Mouse (Mus musculus) right cerebral cortex, postnatal 4 days (tissue): Measurements from ENCODE around the gene Cdk5.

Experiments
- DNase-seq: peaks from one replicate; pipeline ENCODE4 v3.0.0-alpha.2; 2022

Cdk5 gene

GRCm38 (mm10) chr5:24427981-24428402, 4.7 kb upstream of the Cdk5 start:
- no peak for DNase-seq

DNA sequence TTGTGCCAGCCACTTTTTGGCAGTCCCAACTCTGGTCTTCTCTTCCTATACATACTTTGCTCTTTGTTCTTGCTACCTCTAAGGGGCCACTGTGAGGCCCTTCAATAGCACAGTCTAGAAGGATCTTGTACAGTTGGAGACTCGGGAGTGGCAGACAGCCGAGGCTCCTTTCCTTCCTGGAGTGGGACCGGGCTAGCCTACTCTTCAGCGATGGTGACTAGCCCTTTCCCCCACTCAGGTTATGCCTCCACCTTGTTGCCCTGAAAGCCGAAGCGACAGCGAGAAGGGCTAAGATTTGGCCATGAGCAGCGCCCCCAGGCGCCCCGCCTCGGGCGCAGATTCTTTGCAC, 3.9 kb upstream of the Cdk5 start:
- no peak for DNase-seq

- no peak for DNase-seq
Measured at GRCm38 (mm10) chr5:24426556-24427284, 3.4 kb upstream of the Cdk5 start.

DNA sequence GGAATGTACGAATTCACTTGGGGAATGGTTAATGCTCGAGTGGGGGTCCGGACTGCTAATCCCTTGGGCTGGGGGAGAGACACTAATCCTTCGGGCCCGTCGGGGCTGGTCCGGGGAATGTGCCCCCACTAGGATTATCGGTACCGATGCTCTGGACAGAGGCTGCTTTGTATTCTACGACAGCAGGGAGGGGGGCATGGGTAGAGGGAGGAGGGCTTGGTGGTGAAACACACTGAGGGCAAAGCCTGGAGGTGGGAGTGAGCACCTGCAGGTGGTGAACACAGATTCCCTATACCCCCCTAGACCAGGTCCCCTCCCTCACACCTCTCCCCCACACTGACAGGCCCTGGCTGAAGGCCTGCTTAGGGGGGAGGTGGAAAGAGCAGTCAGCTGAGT, 2.7 kb upstream of the Cdk5 start:
- no peak for DNase-seq

DNA sequence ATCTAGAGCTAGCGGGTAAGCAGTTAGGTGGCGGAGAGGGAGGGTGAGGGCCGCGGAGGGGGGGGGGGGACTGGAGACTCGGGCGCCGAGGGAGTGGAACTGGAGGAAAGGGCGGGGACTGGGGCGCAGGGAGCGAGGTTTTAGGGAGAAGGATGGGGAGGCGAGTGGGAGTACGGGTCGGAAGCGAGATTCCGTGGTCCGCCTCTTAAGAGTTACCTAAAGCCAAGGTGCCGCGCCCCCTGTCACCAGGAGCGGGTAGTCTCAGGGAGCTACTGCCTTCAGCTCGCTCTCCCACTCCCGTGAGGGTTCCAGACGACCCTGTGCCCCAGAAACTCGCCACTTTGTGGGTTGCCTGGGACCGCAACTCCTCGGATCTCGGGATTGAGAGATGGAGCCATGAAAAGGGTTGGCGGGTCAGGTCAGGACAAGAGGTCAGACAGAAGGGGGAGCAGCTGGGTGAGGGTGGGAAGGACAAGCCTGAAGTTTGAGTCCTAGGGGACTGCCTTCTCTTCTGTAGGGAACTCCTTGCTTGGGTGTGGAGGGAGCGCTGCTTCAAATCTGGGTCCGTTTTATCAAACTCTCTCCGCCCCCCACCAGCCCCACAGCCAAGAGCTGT, 2.2 kb upstream of the Cdk5 start:
- DNase-seq: no peak

GRCm38 (mm10) chr5:24424861-24425411, 1.6 kb upstream of the Cdk5 start:
- peak; percentile 81 for DNase-seq

- no peak for DNase-seq
Measured at GRCm38 (mm10) chr5:24424004-24424781, 863 bp upstream of the Cdk5 start.

DNA sequence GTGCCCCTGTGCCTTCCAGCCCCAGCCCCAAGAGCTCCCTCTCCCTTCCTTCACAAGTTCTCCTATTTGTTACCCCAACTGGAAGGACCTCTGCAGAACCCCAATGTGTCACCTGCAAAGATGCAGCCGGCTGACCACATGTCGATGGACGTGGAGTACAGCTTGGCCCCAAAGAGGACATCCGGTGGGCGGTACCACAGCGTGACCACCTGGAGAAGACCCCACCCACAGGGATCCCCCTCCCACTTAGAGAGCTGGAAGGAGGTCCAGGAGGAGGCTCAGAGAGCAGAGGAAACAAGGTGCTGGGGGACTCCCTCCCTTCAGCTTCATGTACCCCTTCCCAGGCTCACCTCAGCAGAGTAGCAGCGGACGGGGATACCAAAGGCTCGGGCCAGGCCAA, 2.9 kb downstream of the Cdk5 start:
- no peak for DNase-seq

DNA sequence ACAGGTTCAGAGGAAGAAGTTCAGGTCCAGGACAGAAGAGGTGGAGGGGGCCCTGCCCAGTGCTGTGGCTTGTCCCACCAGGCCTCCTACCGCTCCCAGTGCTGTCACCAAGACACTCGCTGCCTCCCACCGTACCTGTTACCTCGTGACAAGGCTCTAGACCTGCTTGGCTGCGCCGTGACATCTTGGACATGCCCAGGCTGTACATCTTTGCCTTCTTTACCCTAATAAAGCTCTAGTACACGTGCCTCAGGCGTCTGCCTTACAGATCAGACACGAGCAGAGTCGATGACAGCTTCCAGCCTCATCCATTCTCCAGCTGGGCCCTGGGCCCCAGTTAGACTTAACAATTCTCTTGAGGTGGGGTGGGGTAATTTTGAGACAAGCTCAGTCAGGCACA, 5.7 kb downstream of the Cdk5 start:
- DNase-seq: no peak

DNA sequence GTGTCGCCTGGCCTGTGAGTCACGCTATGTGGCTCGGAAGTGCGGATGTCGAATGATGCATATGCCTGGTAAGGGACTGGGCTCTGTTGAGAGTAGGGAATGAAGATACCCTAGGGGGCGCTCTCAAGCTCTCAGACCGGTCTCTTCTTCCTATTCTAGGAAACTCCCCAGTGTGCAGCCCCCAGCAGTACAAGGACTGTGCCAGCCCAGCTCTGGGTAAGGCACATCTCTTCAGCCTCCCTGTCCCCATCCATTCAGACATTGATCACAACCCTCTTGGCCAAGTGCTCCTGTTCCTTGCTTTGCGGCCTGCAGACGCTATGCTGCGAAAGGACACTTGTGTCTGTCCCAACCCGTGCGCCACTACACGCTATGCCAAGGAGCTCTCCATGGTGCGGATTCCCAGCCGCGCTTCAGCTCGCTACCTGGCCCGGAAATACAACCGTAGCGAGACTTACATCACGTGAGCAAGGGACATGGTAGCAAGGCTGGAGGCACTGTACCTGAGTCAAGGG, 7.1 kb downstream of the Cdk5 start:
- peak; percentile 67 for DNase-seq

GRCm38 (mm10) chr5:24413938-24414337, 9.4 kb downstream of the Cdk5 start:
- DNase-seq: no peak

- DNase-seq: no peak
Measured at GRCm38 (mm10) chr5:24413042-24413693, 10.2 kb downstream of the Cdk5 start, which contains the start of gene Asic3. Gene Asic3, plus strand, starts transcription at chr5:24413392.

DNA sequence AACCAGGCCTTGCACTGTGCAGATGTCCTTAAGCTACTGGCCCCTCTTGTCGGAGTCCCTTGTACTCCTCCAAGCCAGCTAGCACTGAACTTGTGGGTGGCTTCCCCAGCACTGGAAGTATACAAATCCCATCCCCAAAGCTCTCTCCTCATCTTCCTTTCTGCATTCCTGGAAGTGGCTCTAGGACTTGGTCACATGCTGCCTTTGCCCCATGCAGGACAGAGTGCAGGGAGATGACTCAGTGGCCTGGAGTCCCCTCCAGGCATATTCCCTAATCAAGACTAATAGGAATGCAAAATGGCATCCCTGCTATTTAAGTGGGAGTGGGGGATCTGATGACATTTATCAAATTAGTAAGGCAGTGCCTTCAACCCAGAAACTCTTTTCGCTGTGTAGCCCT, 11.3 kb downstream of the Cdk5 start:
- no peak for DNase-seq

GRCm38 (mm10) chr5:24409466-24409865, 13.9 kb downstream of the Cdk5 start:
- DNase-seq: no peak

- no peak for DNase-seq
Measured at GRCm38 (mm10) chr5:24408651-24409050, 14.7 kb downstream of the Cdk5 start.

- no peak for DNase-seq
Measured at GRCm38 (mm10) chr5:24405389-24405876, 17.9 kb downstream of the Cdk5 start.

DNA sequence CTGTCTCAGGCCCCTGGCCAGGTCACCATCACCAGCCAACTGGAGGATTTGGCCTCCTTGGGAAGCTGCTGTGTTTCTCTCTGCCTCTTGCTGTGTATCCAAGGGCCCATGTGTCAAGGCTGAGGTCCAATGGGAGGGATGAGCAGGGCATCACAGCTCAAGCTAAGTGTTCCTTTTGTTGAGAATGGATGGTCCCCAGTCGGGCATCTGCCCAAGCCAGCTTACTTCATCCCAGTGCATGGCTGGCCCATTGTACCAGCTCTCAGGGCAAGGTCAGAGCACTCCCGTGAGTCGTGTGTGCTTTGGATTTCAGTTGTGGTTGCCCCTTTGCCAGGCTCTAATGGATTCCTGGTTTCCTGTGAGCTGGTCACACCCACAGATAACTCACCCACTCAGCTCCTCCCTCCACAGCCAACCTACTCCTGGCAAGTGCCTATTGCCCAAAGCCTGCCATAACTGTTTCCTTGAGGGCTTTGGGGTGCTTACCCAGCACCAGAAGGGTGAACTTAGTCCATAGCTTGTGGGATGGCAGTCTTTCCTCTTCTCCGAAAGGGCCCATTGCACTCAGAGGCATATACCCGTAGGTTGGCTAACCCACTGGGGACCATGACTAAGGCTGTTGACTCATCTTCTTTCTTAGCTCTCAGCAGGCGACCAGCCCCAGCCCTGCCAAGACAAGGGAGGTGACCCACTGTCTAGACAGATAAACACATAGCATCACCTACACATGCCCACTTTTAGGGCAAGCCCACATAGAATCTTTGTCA, 18.6 kb downstream of the Cdk5 start:
- no peak for DNase-seq

DNA sequence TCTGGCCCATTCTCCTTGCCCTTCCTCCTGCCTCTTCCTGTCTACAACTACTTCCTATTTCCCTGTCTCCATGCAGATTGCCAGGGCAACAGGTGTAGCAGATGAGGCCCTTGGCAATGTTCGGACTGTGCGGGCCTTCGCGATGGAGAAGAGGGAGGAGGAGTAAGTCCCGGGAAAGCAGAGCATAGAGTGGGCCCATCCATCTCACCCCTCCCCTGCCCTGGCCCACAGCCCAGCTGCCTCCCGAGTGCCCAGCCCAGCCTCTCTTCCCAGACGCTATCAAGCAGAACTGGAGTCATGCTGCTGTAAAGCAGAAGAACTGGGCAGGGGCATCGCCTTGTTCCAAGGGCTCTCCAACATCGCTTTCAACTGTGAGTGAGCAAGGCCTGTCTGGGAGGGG, 21.4 kb downstream of the Cdk5 start:
- no peak for DNase-seq

- no peak for DNase-seq
Measured at GRCm38 (mm10) chr5:24400911-24401605, 22.3 kb downstream of the Cdk5 start.

GRCm38 (mm10) chr5:24400362-24400761, 23.0 kb downstream of the Cdk5 start:
- DNase-seq: no peak

GRCm38 (mm10) chr5:24399686-24400085, 23.6 kb downstream of the Cdk5 start:
- no peak for DNase-seq
